In the genomic region with DNA sequence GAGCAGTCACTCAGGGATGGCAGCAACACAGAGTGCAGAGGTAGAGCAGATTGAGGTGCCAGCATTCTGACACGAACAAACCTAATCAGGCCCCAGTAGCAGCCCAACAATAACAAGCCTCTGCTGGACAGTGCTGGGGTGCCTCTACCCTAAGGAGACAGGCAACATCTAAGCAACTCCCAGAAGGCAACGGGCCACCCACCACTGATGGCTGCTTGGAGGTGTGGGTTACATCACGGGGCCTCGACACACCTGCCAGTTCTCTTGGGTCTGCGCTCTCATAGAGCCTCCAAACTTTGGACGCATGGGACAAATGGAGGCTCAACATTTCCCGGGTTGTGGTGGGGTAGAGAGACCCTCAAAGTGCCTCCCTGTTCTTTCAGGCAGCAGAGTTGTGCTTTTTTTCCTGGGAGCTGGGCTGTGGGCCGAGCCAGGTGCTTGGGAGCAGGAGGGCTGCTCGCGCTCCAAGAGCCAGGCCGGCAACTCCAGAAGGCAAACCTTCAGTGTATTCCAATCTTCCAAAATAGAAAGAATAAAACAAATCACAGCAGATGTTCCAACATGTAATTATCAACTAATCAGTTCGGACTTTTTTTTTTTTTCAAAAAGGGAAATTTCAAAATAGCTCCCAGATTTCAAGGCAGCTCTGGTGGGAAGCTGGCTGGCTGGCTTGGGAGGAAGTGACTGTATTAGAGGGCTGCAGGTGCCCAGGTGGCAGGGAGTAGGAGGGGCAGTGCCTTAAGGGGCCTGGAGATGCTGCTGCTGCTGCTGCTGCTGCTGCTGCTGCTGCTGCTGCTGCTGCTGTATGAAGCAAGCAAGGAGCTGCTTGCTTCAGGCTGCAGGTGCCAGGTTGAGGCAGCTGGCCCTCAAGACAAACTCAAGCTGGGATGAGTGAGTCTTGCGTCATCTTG, we compare ENCODE assay signal across 18 mouse cellular contexts. TPM values are rescaled to one million over a fixed set of nuclear protein-coding genes. Genes with fewer than 3 reads are reported as not detected.
DNase-seq lines count a peak whose midpoint lies in the region; ATAC-seq and TF ChIP-seq lines count a peak whose summit lies in the region.
"Had no signal": no experiment of that assay in that cellular context is flagged by ENCODE, and none has a peak within 500 bp of the region (broad histone marks: within the 10 kb centered on the region; RNA-seq: fewer than 3 reads in every experiment).

No protein-coding gene starts in this region.

- no peaks in the 10 kb centered on the region for H3K9me3 ChIP-seq in midbrain, embryonic 11.5 days (ENCODE audit: control insufficient read depth, low read length)
- H3K9me3 ChIP-seq: embryonic facial prominence, embryonic 12.5 days; heart, embryonic 15.5 days; limb, embryonic 10.5 days had no signal

- no peaks in the 10 kb centered on the region for H3K27me3 ChIP-seq in midbrain, embryonic 11.5 days (ENCODE audit: control insufficient read depth, insufficient read depth, low read length)
- H3K27me3 ChIP-seq: embryonic facial prominence, embryonic 12.5 days; heart, embryonic 15.5 days had no signal

- no peak for TF ChIP-seq CTCF in left cerebral cortex, adult 2 months (IDR thresholded peaks at IDR 0.05)
- TF ChIP-seq CTCF in lung, adult 2 months (IDR thresholded peaks at IDR 0.05; ENCODE audit: insufficient read depth, low read length), result no peak

- no peak for ATAC-seq in midbrain, embryonic 11.5 days (ENCODE audit: low FRiP score)

- H3K4me3 ChIP-seq in left cerebral cortex, adult 2 months, result no peak overlapping the region
- no peak overlapping the region for H3K4me3 ChIP-seq in midbrain, embryonic 11.5 days (ENCODE audit: low read depth, low read length)
- H3K4me3 ChIP-seq in lung, adult 2 months (replicated peaks; ENCODE audit: extremely low read depth, low read depth, low read length), result no peak overlapping the region
- H3K4me3 ChIP-seq: embryonic facial prominence, embryonic 12.5 days; gastrocnemius, adult 2 months; heart, embryonic 15.5 days; limb, embryonic 10.5 days had no signal

- DNase-seq in cerebellum, postnatal 14 days, result peak; percentile 25 to 31
- no peak for DNase-seq in cerebellum, adult 9-10 months
- DNase-seq in left cerebral cortex, adult 2 months (ENCODE audit: extremely low spot score in 1 of 2, low spot score in 2 of 2), result no peak
- DNase-seq in left cerebral cortex, postnatal 14 days (ENCODE audit: low spot score in 2 of 2), result no peak
- peak; percentile 32 for DNase-seq in layer of hippocampus, adult 9-10 months (ENCODE audit: low spot score)
- peak; percentile 19 for DNase-seq in right cerebral cortex, postnatal 4 days
- no peak for DNase-seq in midbrain, embryonic 11.5 days (ENCODE audit: low spot score, missing footprints)
- no peak for DNase-seq in lung, adult 2 months
- DNase-seq: cerebellum, adult 11-12 months; gastrocnemius, adult 2 months; heart, adult 18-20 months; lung, embryonic 14.5 days; midbrain, embryonic 14.5 days; thymus, postnatal 36 days had no signal

- peak overlapping the region; percentile 44; the same call in 1 of the 2 replicates for H3K27ac ChIP-seq in left cerebral cortex, adult 2 months
- no peak overlapping the region for H3K27ac ChIP-seq in midbrain, embryonic 11.5 days (ENCODE audit: low read depth, low read length)
- H3K27ac ChIP-seq: embryonic facial prominence, embryonic 12.5 days; gastrocnemius, adult 2 months; heart, embryonic 15.5 days; limb, embryonic 10.5 days had no signal

- no peak overlapping the region for H3K4me2 ChIP-seq in midbrain, embryonic 11.5 days
- H3K4me2 ChIP-seq: embryonic facial prominence, embryonic 12.5 days; heart, embryonic 15.5 days; liver, embryonic 11.5 days; lung, embryonic 14.5 days had no signal

- intact Hi-C loops in left cerebral cortex, adult 2 months (cut with DNase I), result no loop called here
- intact Hi-C loops in left cerebral cortex, postnatal 14 days (cut with DNase I), result no loop called here

- 91% methylated on average over 13 of the region's 13 CpGs for WGBS in midbrain, embryonic 11.5 days
- 69% methylated on average over 13 of the region's 13 CpGs for WGBS in lung, adult 2 months

- H3K9ac ChIP-seq in midbrain, embryonic 11.5 days (ENCODE audit: low read length), result no peak overlapping the region
- H3K9ac ChIP-seq: embryonic facial prominence, embryonic 12.5 days; heart, embryonic 15.5 days; lung, embryonic 14.5 days had no signal

- no peak for TF ChIP-seq POLR2A in lung, adult 2 months (IDR thresholded peaks at IDR 0.05; ENCODE audit: borderline replicate concordance, extremely low read depth, low read depth, low read length)

- no peaks in the 10 kb centered on the region for H3K36me3 ChIP-seq in midbrain, embryonic 11.5 days (ENCODE audit: control insufficient read depth, insufficient read depth, low read length)
- H3K36me3 ChIP-seq: embryonic facial prominence, embryonic 12.5 days; heart, embryonic 15.5 days; limb, embryonic 10.5 days had no signal

- no peaks in the 10 kb centered on the region for H3K4me1 ChIP-seq in midbrain, embryonic 11.5 days (ENCODE audit: control insufficient read depth, insufficient read depth, low read length)
- H3K4me1 ChIP-seq in lung, adult 2 months (ENCODE audit: control insufficient read depth, insufficient read depth, low read length), result no peaks in the 10 kb centered on the region
- H3K4me1 ChIP-seq: embryonic facial prominence, embryonic 12.5 days; heart, embryonic 15.5 days; limb, embryonic 10.5 days had no signal

RNA-seq across cellular contexts. Expression of a gene that starts 54.5 kb away (rescaled TPM):
- 10 to 100 TPM; 10.8 to 13.5 TPM for total RNA-seq in left cerebral cortex, adult 2 months (2021)
- total RNA-seq in left cerebral cortex, postnatal 14 days (2021), result 10 to 100 TPM; 10.3 to 12.2 TPM
- polyA plus RNA-seq in midbrain, embryonic 11.5 days (2014; fragmentation: Nextera tagmentation; extraction: Ambion mirVana), result 7.6 and 9.3 TPM in 2 replicates
- polyA plus RNA-seq in lung, adult 2 months (2012; rRNA removed), result 3.2 and 5.1 TPM in 2 replicates

Comparison
In these comparisons a context has a peak if more than half of its experiments do, and no peak if none do; other contexts are left out.
1. DNase-seq: peak in cerebellum, postnatal 14 days (2 of 2), layer of hippocampus, adult 9-10 months (single experiment) and right cerebral cortex, postnatal 4 days (single experiment); none in cerebellum, adult 9-10 months (single experiment), left cerebral cortex, adult 2 months (0 of 2), left cerebral cortex, postnatal 14 days (0 of 2), midbrain, embryonic 11.5 days (single experiment) and lung, adult 2 months (single experiment).